Mouse (Mus musculus) layer of hippocampus, adult 18-20 months (tissue): ENCODE measurements around the gene Nop2. TPM values are rescaled to one million over a fixed set of nuclear protein-coding genes. Genes with fewer than 3 reads are reported as not detected.
A peak's percentile ranks its signal among the peaks of the same experiment; 100 is the strongest.

Source experiments
- DNase-seq, 2 experiments: peaks; one replicate each; pipeline ENCODE4 v3.0.0; 2022; ENCODE audit warnings: low spot score in 2 of 2
- total RNA-seq, 2 experiments: library from RNA; stranded (reverse); gene quantifications; 2 replicates each; pipeline ENCODE4 v1.2.3; 2021

Nop2 gene
- total RNA-seq, 2 experiments from 2014 or later: 31.3 to 32.4 TPM

GRCm38 (mm10) chr6:125107705-125108104, 24.0 kb upstream of the Nop2 start:
- no peak for DNase-seq

DNA sequence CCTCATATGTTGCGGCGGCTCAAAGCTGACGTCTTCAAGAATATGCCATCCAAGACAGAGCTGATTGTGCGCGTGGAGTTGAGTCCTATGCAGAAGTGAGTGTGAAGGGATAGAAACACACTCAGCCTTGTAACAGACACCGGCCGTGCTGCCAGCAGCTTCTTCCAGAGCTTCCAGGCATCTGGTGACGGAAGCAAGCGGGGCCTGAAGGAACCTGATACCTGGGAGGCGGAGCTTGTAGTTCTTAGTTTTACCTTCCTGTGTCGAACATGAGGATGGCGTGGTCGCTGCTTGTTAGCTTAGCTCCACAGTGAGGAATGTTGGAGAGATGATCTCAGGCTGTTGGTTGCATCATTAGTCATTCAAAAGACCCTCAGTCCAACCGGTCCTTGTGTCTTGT, 22.3 kb upstream of the Nop2 start:
- DNase-seq: no peak

DNA sequence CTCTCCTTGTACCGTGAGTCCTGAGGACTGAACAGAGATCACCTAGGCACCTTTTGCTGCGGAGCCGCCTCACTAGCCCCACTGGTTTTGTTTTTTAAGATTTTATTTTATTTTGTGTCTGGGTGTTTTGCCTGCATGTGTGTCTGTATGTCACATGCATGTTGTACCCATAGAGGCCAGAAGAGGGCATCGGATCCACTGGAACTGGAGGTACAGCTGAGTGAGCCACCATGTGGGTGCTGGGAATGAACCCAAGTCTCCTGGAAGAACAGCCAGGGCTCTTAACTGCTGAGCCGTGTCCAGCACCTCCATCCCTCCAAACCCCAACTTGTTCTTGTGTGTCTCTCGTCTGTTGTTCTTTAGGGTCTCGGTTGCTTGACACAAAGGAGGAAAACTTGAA, 20.8 kb upstream of the Nop2 start:
- no peak for DNase-seq

GRCm38 (mm10) chr6:125112553-125112952, 19.2 kb upstream of the Nop2 start:
- no peak for DNase-seq

GRCm38 (mm10) chr6:125119387-125119786, 12.3 kb upstream of the Nop2 start:
- no peak for DNase-seq

DNA sequence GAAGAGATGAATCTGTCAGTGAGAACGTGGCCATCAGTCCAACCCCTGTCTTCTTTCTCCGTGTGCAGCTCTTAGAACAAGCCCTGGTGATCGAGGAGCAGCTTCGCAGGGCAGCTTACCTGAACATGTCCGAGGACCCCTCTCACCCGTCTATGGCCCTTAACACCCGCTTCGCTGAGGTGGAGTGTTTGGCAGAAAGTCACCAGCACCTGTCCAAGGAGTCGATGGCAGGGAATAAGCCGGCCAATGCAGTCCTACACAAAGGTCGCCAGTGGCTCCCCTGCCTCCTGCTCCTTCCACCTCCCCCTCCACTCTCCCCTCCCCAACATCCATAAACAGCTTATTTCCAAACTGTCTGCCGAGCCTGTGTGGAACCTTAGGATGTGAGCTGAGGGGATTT, 3.0 kb upstream of the Nop2 start:
- DNase-seq: no peak

DNA sequence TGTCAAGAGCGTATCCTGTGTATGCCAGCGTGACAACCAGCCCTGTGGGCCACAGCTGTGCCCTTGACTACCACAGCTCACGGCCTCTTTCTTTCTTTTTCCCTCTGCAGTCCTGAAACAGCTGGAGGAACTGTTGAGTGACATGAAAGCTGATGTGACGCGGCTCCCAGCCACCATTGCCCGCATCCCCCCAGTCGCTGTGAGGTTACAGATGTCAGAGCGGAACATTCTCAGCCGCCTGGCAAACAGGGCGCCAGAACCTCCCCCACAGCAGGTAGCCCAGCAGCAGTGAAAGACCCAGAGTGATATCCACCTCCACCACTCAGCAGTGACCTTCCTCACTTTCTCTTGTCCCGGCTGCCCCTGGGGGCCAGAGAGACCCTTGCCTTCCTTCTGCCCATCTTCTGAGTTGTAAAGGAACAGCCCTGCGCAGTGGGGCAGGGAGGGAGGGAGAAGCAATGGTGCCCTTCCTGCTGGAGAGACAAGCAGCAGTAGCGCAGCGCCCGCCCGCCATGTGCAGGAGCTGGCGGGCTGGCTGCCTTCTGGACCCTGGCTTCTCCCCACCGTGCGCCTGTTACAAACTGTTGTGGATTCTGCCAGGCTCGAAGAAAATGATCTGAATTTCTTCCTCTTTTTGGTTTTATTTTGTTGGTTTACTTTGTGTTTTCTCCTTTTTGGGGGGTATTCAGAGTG, 1.9 kb upstream of the Nop2 start:
- no peak for DNase-seq

GRCm38 (mm10) chr6:125132470-125132869, 761 bp downstream of the Nop2 start:
- DNase-seq: no peak

- no peak for DNase-seq
These were observed 5.4 kb downstream of the Nop2 start for GRCm38 (mm10) chr6:125137002-125137671.

DNA sequence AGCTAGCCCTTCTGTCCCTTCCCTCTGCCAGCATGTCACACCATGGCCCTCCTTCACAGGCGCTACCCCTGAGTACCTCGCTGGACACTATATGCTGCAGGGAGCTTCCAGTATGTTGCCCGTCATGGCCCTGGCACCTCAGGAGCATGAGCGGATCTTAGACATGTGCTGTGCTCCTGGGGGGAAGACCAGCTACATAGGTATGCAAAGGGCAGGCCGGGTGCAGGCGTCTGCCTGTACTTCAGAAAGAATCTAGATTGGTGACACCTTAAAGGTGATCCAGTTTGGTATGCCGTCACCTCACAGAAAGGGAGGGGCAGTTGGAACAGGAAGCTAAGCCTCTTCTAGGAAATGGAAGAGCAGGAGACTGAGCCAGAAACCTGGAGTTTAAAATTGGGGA, 8.0 kb downstream of the Nop2 start:
- no peak for DNase-seq

DNA sequence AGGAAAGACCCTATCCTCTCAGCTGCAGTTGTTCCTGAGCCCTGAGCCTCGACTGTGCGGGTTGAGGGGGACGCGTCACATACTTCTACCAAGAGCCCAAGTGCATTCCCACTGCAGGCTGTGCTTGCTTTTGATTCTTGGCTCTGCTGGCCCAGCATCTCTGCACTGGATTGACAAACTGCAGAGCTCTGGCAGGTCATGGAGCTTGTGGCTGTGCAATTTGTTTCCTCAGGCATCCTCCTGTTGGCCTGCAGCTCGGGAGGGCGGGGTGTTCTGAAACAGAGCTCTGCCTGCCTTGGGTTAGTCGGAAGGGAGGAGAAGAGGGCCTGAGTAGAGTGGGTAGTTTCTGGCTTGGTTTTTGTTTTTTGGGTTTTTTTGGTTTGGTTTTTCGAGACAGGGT, 10.7 kb downstream of the Nop2 start:
- DNase-seq: no peak

- DNase-seq: no peak
These were observed 11.4 kb downstream of the Nop2 start for GRCm38 (mm10) chr6:125143128-125143527.

DNA sequence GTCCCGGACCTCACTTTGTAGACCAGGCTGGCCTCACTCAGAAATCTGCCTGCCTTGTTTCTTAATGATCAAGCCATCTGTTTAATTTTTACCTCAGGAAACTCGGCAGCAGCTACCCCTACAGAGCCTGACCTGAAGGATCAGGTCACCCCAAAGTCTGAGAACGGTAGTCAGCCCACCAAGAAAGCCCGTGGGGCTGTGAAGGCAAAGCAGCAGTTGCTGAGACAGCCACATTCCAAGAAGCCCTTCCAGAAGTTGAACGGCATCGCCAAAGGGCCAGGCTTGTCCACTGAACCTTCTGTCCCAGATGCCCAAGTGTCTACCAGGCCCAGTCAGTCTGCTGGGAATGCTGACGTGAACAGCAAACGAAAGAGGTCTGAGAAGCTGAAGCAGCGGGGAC, 12.2 kb downstream of the Nop2 start:
- no peak for DNase-seq

DNA sequence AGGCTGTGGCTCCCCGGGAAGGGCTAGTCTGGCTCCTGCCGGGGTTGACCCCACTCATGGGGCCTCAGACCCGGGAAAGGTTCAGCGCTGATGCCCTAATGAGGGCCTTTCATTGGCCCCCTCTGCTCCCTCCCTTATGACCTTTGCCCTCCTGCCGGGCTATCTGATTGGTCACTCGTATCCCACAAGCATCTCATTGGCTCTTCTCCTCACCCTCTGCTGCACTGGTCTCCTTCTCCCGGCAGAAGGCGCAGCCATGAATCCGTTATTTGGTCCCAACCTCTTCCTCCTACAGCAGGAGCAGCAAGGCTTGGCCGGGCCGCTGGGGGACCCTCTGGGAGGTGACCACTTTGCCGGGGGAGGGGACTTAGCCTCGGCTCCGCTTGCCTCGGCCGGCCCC, 13.3 kb downstream of the Nop2 start, which contains the start of gene Iffo1:
TSS of gene Iffo1 (plus strand) at position 241 of the 400 bp plus-strand sequence.
- DNase-seq: peak; percentile 87 to 96

- peak in 1 of 2 experiments; percentile 34 for DNase-seq
These were observed 13.8 kb downstream of the Nop2 start for GRCm38 (mm10) chr6:125145479-125145951.

DNA sequence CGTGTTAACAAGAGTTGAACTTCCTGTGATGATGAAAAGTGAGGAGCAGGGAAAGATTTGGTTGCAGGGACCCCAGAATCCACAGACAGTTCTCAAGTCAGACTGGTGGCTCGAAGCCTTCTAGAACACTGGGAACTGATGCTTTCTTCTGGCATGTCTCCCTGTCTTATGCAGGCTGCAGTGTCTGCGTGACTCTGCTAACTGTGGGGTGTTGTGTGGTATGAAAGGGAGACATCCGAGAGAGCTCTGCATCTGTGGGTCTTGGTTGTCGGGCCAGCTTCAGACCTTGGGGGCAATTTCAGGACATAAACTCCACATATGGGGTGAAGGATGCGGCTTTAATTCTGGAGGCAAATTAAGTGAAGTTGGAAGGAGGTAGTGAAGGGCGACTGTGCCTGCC, 14.4 kb downstream of the Nop2 start:
- DNase-seq: peak in 1 of 2 experiments; percentile 40

DNA sequence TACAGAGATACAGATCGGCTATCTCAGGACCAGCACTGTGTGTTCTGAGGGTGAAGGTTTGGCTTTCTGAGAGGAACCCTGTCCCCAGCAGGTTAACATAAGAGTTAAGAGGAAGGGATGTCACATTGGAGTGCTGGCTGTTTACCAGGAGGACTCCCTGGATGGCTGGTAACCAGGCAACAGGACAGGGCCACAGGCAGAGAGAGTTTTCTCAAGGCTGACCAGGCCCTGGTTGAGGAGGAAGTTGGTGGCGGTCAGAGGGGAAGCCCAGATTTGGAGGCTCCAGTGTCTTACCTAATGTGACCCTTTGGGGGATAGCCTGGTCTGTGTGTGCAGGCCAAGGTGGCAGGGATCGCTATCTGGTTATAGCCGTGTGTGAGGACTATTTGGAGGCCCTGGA, 15.1 kb downstream of the Nop2 start:
- DNase-seq: peak in 1 of 2 experiments; percentile 41

DNA sequence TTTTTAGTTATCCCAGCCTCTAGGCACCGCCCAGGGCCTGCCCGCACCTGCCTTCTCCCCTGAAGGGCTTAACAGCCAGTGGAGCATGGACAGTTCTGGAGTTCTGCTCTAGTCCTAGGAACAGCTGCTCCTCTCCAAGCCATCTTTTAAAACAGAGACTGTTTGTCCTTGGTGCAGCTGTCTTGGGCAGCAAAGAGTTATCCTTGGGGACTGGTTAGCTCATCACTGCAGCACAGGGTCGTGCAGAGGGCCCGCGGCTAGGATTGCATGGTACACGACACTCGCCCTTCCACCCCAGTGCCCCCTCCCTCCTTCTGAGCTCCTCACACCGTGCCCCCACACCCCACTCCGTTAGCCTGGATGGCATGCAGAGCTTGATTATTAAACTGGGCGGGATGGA, 15.6 kb downstream of the Nop2 start:
- no peak for DNase-seq

- DNase-seq: peak in 1 of 2 experiments; percentile 47
These were observed 16.7 kb downstream of the Nop2 start for GRCm38 (mm10) chr6:125148251-125148925.

GRCm38 (mm10) chr6:125148926-125149568, 17.3 kb downstream of the Nop2 start:
- DNase-seq: peak in 1 of 2 experiments; percentile 55

DNA sequence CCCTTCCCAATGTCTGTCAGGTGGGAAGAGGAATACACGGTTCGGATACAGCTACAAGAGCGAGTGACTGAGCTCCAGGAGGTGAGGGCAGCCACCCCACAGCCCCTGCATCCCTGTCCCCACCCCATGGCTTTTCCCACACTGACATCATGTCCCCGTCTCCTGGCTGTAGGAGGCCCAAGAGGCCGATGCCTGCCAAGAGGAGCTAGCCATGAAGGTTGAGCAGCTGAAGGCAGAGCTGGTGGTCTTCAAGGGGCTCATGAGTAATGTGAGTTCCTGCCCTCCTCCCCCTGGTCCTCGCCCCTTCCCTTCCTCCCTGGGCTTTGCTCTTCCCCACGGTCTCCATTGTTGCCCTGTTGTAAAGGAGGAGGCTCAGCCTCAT, 17.9 kb downstream of the Nop2 start:
- no peak for DNase-seq
